ENCODE assay signal across 10 mouse cellular contexts in the genomic region with DNA sequence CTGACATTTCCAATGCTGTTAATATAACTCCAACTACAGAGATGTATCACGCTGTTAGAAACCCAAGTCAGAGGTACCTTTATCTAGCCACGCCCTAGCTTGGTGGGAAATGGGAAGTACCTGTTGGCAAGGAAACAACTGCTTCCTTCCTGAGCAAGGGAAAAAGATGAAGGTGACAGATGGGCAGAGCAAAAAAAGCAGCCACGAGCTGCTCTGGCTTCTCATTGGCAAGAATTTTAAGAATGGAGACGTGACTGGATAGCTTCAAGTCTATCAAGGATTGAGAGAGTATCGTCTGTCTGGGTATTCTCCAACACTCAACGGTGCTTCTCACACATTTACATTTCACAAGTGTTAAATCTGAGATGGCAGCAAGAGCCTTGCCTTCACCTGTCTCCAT. TPM values are rescaled to one million over a fixed set of nuclear protein-coding genes. Genes with fewer than 3 reads are reported as not detected.
DNase-seq lines count a peak whose midpoint lies in the region; ATAC-seq lines count a peak whose summit lies in the region.
"Had no signal": no experiment of that assay in that cellular context is flagged by ENCODE, and none has a peak within 500 bp of the region (broad histone marks: within the 10 kb centered on the region; RNA-seq: fewer than 3 reads in every experiment).

No protein-coding gene starts in this region.

- no peak overlapping the region for H3K27ac ChIP-seq in hindbrain, embryonic 14.5 days
- H3K27ac ChIP-seq in hindbrain, embryonic 16.5 days (ENCODE audit: low read depth, low read length), result no peak overlapping the region

- H3K9ac ChIP-seq in hindbrain, embryonic 14.5 days, result no peak overlapping the region
- no peak overlapping the region for H3K9ac ChIP-seq in hindbrain, embryonic 16.5 days (ENCODE audit: low read depth, low read length)

- no peaks in the 10 kb centered on the region for H3K27me3 ChIP-seq in hindbrain, embryonic 14.5 days (ENCODE audit: control insufficient read depth, insufficient read depth, low read length)
- H3K27me3 ChIP-seq in hindbrain, embryonic 16.5 days (replicated peaks; ENCODE audit: control insufficient read depth, insufficient read depth, low read length), result no peaks in the 10 kb centered on the region
- H3K27me3 ChIP-seq: megakaryocyte, embryonic 14.5 days had no signal

- no peaks in the 10 kb centered on the region for H3K9me3 ChIP-seq in hindbrain, embryonic 14.5 days (ENCODE audit: control insufficient read depth, low read length)
- H3K9me3 ChIP-seq in hindbrain, embryonic 16.5 days (ENCODE audit: control insufficient read depth, low read length), result no peaks in the 10 kb centered on the region
- H3K9me3 ChIP-seq: megakaryocyte, embryonic 14.5 days had no signal

- peaks cover 27% of the 10 kb centered on the region for H3K4me1 ChIP-seq in hindbrain, embryonic 14.5 days (replicated peaks; ENCODE audit: control insufficient read depth, insufficient read depth, low read length)
- peaks cover 13% of the 10 kb centered on the region for H3K4me1 ChIP-seq in hindbrain, embryonic 16.5 days (ENCODE audit: control insufficient read depth, insufficient read depth, low read depth, low read length)

- H3K36me3 ChIP-seq in hindbrain, embryonic 14.5 days (replicated peaks; ENCODE audit: control insufficient read depth, insufficient read depth), result no peaks in the 10 kb centered on the region
- H3K36me3 ChIP-seq in hindbrain, embryonic 16.5 days (ENCODE audit: control insufficient read depth, insufficient read depth, low read length), result no peaks in the 10 kb centered on the region

- H3K4me3 ChIP-seq in hindbrain, embryonic 14.5 days (replicated peaks; ENCODE audit: low read length), result no peak overlapping the region
- no peak overlapping the region for H3K4me3 ChIP-seq in hindbrain, embryonic 16.5 days (ENCODE audit: low read length)
- H3K4me3 ChIP-seq: megakaryocyte, embryonic 14.5 days had no signal

- DNase-seq in cerebellum, postnatal 25 days, result peak; percentile 29 to 40
- no peak for DNase-seq in cerebellum, postnatal 36 days
- no peak for DNase-seq in hindbrain, embryonic 14.5 days (ENCODE audit: low spot score)
- peak; percentile 15 for DNase-seq in retina, embryonic 14.5 days (ENCODE audit: low spot score)
- no peak for DNase-seq in retina, postnatal 1 day
- DNase-seq in urinary bladder, adult 18-20 months (ENCODE audit: low spot score in 2 of 2), result no peak
- DNase-seq in adrenal gland, adult 2 months, result no peak
- DNase-seq: kidney, postnatal 25 days had no signal

- 86% methylated on average over 6 of the region's 6 CpGs for WGBS in hindbrain, embryonic 14.5 days
- 79% methylated on average over 6 of the region's 6 CpGs for WGBS in hindbrain, embryonic 16.5 days

- ATAC-seq in hindbrain, embryonic 14.5 days (ENCODE audit: low FRiP score), result no peak
- ATAC-seq in hindbrain, embryonic 16.5 days, result no peak

- peak overlapping the region; percentile 61; the same call in 1 of the 2 replicates for H3K4me2 ChIP-seq in hindbrain, embryonic 14.5 days (replicated peaks)
- no peak overlapping the region for H3K4me2 ChIP-seq in hindbrain, embryonic 16.5 days (ENCODE audit: low read length)

RNA-seq across cellular contexts. Expression of gene Fam122a, which starts 1.9 kb away (rescaled TPM):
- 56.0 and 61.1 TPM in 2 replicates for polyA plus RNA-seq in hindbrain, embryonic 14.5 days (2014; fragmentation: Nextera tagmentation; extraction: Ambion mirVana)
- 52.1 and 53.9 TPM in 2 replicates for polyA plus RNA-seq in hindbrain, embryonic 16.5 days (2015; fragmentation: Nextera tagmentation; extraction: Ambion mirVana)
- total RNA-seq in adrenal gland, adult 2 months (2021), result 10 to 100 TPM; 29.6 to 32.0 TPM
- 61.8 and 67.9 TPM in 2 replicates for polyA plus RNA-seq in adrenal gland, adult 2 months (2012; rRNA removed)

Comparison
In these comparisons a context has a peak if more than half of its experiments do, and no peak if none do; other contexts are left out.
1. DNase-seq: peak in cerebellum, postnatal 25 days (2 of 2) and retina, embryonic 14.5 days (single experiment); none in cerebellum, postnatal 36 days (0 of 2), hindbrain, embryonic 14.5 days (single experiment), retina, postnatal 1 day (single experiment), urinary bladder, adult 18-20 months (0 of 2) and adrenal gland, adult 2 months (single experiment).